Mouse (Mus musculus): ENCODE measurements around the gene Gpm6a. TPM values are rescaled to one million over a fixed set of nuclear protein-coding genes. Genes with fewer than 3 reads are reported as not detected.
"Not testable (repeated sequence)": the region's sequence is repeated elsewhere in the genome, so short reads cannot be mapped to it uniquely, and the experiment has no call there.

The Gpm6a gene
- total RNA-seq, 4 experiments from 2014 or later: 4.6 to 6.6 (median 5.3) TPM

- no peak for DNase-seq
Observed at GRCm38 (mm10) chr8:55012228-55012627, 57.6 kb downstream of the Gpm6a start.

GRCm38 (mm10) chr8:55017071-55017470, 62.4 kb downstream of the Gpm6a start:
- DNase-seq: no peak

GRCm38 (mm10) chr8:55025851-55026660, 71.4 kb downstream of the Gpm6a start:
- DNase-seq: no peak

- DNase-seq: no peak
Observed at GRCm38 (mm10) chr8:55026661-55027000, 72.0 kb downstream of the Gpm6a start.

GRCm38 (mm10) chr8:55028371-55028770, 73.7 kb downstream of the Gpm6a start:
- DNase-seq: no peak

DNA sequence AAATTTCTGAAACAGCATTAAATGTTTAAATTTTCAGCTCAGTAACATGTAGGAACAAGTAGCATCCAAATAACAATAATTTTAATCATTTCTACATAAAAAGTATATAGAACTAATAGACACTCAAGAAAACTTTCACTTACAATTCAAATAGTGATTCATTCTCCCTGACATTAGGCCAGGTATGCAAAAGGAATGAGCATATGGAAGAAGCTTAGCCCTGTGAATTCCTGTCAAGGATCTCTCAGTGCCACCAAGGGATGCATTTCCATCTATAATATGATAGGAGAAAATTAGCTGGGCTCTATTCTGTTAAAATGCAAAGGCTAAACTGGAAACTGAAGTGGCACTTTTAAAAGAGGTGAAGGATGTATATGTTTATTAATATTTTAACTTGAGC, 76.5 kb downstream of the Gpm6a start:
- no peak for DNase-seq

DNA sequence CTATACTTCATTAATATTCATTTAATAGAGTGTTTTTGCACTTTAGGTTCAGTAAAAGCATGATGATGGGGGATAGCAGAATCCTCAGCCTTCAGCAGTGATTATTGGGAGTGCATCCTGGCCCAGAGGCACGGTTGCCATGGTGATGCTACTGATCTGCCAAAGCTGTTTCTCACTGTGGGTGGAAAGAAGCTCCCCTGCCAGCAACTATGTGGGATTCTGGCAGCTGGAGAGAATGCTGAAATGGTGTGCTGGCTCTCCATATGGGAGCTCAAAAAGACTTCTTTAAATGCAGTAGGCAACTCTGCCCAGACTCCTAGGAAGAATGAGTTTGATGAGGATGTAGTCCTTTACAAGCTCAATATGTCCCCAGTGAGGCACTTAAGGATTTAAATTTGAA, 79.7 kb downstream of the Gpm6a start:
- no peak for DNase-seq

- no peak for DNase-seq
Observed at GRCm38 (mm10) chr8:55035416-55035815, 80.8 kb downstream of the Gpm6a start.

GRCm38 (mm10) chr8:55042955-55043354, 88.3 kb downstream of the Gpm6a start:
- DNase-seq: no peak

GRCm38 (mm10) chr8:55048396-55048795, 93.8 kb downstream of the Gpm6a start:
- no peak for DNase-seq

DNA sequence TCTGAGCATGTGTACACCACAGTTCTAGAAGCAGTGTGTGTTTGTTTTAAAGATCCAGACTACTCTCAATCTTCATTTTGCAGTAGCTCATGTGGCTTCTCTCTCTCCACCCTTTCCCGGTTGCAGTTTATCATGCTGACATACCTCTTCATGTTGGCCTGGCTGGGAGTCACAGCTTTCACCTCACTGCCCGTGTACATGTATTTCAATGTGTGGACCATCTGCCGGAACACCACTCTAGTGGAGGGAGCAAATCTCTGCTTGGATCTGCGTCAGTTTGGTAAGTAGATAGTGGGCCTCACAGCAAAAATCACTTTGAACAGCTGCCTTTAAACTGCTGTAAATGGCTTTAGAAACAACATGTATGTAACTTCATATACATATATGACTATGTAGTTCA, 95.3 kb downstream of the Gpm6a start:
- no peak for DNase-seq

GRCm38 (mm10) chr8:55068811-55069210, 114.2 kb downstream of the Gpm6a start:
- not testable (repeated sequence) for DNase-seq

- no peak for DNase-seq
Observed at GRCm38 (mm10) chr8:55073481-55073880, 118.8 kb downstream of the Gpm6a start.

- DNase-seq: no peak
Observed at GRCm38 (mm10) chr8:55102195-55102594, 147.6 kb downstream of the Gpm6a start.

DNA sequence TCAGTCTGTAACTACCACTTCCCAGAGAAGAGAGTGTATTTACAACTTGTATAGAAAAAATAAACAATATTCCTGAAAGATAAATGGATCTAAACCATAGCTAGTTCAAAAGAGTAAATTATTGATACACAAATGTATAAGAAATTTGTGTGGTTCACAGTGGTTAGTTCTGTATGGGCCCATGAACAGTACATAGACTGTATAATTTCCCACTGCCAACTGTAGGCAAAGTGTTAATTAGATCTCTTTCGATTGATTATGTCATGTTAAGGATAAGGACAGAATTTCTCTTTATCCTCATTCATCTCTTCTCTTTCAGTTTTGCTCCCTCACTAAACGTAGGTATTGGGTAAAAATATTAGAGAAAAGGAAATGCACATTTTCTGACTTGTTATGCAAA, 148.4 kb downstream of the Gpm6a start:
- DNase-seq: no peak

DNA sequence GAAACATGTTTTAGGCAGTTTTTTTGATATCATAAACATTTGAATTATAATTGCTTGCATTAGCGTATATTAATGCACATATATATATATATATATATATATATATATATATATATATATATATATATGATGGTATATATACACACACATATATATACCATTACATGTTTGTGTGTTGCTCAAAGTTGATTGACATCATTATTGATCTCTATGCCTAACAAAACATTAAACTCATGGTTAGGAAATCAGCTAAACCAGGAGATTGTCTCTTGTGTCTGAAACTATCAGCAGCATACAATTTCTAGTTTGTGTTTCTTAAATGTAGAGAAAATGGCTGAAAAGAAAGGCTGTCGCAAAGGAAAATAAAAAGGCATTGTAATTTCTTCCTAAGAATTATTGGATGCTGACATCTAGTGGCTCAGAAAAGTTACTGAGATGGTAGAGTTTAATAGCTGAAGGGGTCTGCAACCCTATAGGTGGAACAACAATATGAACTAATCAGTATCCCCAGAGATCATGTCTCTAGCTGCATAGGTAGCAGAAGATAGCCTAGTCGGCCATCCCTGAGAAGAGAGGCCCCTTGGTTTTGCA, 149.3 kb downstream of the Gpm6a start:
- DNase-seq: no peak

Other genes starting within 250 kb of the Gpm6a start
- gene Wdr17, start 67.7 kb upstream of the Gpm6a start, total RNA-seq (2022): 1 to 10 TPM; 1.0 to 2.3 (median 1.5) TPM